Mouse (Mus musculus): ENCODE results near the gene Elf3.

GRCm38 (mm10) chr1:135262329-135262728 lies 4.0 kb upstream of the Elf3 start:
- TF ChIP-seq CTCF (IDR thresholded peaks at IDR 0.05; ENCODE audit: control insufficient read depth, insufficient read depth, low read length) (no peak), POLR2A (IDR thresholded peaks at IDR 0.05; ENCODE audit: borderline replicate concordance, control insufficient read depth, low read depth, low read length) (no peak)
